Mouse (Mus musculus): ENCODE results near the gene Aim2.

DNA sequence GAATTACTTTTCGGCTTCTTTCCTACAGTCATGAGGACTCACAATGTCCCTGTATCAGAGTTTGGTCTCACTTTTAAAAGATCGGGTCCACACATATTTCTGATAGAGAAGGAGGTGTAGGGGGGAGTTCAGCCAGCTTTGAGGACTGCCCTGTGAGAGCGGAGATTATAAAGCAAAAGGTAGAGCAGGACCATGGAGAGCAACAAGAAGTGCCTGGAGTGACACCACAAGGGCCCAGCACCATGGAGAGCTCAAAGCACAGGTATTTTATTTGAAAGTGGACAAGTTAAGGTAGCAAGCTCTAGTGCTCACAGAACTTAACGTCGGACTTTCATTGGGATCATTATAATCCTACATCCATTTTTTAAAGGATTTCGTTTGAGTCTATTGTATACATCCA lies 11.0 kb downstream of the Aim2 start:
- TF ChIP-seq CTCF (conservative IDR thresholded peaks at IDR 0.05; ENCODE audit: low read length) (no peak), POU5F1 (IDR thresholded peaks at IDR 0.05; ENCODE audit: borderline replicate concordance, low read length) (no peak), NANOG (IDR thresholded peaks at IDR 0.05; ENCODE audit: borderline replicate concordance, low read length) (no peak)
